Mouse (Mus musculus): ENCODE data around the gene Bean1.

- no peak for TF ChIP-seq POLR2A (IDR thresholded peaks at IDR 0.05; ENCODE audit: borderline replicate concordance, extremely low read depth, low read depth, low read length)
- TF ChIP-seq CTCF (IDR thresholded peaks at IDR 0.05; ENCODE audit: insufficient read depth, low read length): no peak
Measured at GRCm38 (mm10) chr8:104247054-104247907, 77.0 kb downstream of the Bean1 start.
